Mouse (Mus musculus): ENCODE measurements at regions not wholly inside any gene's neighbourhood (a gene's known extent, or its start where the extent isn't known, plus 50 kb on each side); places are given as distances from the start of the nearest gene placed in this dataset.
A peak's percentile ranks its signal among the peaks of the same experiment; 100 is the strongest.

DNA sequence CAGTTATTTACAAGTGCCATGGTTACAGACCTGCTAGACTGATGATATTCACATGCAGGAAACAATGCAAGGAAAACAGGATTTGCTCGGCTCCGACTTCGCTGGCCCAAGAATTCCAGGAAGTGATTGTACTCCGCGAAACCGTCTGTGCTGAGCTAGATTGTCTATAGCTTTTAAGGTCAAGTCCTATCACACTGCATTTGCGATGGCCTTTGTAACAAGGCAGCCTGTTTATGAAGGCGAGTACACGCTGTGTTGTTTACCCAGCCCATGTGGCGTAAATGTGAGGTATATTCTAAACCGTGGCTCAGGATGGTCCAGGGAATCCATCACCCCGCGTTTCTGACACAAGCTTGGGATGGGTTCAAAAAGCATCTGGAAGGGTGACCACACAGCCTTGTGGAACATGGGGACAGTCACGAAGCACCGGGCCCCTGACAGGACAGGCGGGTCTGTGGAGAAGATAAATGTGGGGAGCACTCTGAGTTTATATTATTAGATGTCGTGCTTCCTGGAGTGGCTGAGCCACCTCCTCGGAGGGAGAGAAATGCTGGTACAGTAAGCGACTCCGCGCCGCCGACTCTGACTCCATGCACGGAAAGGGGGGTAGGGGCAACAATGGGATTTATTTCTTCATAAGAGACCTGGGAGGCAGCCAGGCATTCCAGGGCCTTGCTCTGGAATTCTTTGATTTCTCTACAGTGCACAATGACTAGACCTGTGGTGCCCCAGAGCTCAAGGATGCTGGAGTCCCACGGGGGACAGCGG is 114.9 kb upstream of the Phactr1 start:
- Histone ChIP-seq H3K9me3 (no peaks in the 10 kb centered on the region), H3K4me3 (no peak overlapping the region), H3K9ac (no peak overlapping the region), H3K36me3 (no peaks in the 10 kb centered on the region), H3K27ac (no peak overlapping the region; the same call in 1 of the 2 replicates), H3K27me3 (no peaks in the 10 kb centered on the region), H3K4me2 (replicated peaks) (no peak overlapping the region), H3K4me1 (no peaks in the 10 kb centered on the region)
- no peak for ATAC-seq (ENCODE audit: low FRiP score, low read depth)
- 75% methylated on average over 26 of the region's 26 CpGs for WGBS

DNA sequence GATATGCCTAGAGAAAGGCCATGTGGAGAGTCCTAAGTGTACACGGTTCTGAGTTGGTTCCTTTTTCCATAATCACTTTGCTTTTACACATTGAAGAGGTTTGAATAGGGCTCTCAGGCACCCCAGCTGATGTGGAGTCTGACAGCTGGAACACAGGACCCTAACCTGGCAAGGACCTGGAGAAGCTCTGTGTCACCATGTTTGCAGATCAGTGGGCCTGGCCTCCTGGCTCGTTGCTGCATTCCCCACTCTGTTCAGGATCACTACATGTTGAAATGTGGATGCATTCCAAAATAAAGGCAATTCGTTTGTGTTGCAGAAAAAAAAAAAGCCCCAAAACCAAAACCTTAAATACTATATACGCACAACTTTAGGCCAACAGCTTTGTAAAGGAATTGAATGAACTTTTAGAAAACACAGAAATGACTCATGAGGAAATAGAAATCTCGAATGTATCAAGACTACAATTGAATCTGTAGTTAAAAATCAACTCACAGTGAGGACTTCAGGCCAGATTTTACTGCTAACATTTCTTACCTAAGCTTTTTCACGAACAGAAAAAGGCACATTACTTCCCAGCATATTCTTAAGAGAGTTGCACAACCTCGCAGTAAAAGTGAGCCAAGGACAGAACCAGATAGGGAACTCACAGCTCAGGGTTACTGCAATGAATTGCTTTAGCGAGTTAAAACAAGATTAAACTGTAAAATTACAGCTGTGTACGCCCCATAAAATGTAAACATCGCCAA is 109.6 kb upstream of the Phactr1 start:
- Histone ChIP-seq H3K27me3 (no peaks in the 10 kb centered on the region), H3K4me2 (replicated peaks) (no peak overlapping the region), H3K9ac (no peak overlapping the region), H3K4me3 (no peak overlapping the region), H3K9me3 (no peaks in the 10 kb centered on the region), H3K36me3 (no peaks in the 10 kb centered on the region), H3K27ac (no peak overlapping the region), H3K4me1 (no peaks in the 10 kb centered on the region)
- ATAC-seq (ENCODE audit: low FRiP score, low read depth): no peak
- WGBS: 61% methylated on average over 10 of the region's 10 CpGs

DNA sequence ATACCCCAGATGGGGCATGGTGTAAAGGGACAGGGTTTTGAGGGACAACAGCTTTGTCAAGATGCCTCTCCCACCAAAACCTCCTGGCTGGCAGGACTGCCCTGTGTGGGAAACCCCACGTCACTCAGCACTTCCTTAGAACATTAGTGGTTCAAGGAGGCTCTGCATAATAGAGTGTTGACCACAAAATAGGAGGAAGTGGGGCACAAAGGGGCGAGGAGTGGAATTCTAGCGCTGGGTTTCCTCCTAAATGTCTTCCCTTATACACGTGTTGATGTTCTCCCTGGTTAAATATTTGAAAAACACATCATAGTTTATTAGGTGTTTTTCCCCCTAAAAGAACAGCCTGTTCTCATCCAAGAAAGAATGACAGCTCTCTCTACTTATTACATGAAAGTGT is 106.2 kb upstream of the Phactr1 start:
- Histone ChIP-seq H3K27ac (no peak overlapping the region), H3K9ac (no peak overlapping the region), H3K9me3 (no peaks in the 10 kb centered on the region), H3K4me2 (replicated peaks) (no peak overlapping the region), H3K4me1 (no peaks in the 10 kb centered on the region), H3K27me3 (no peaks in the 10 kb centered on the region), H3K4me3 (no peak overlapping the region), H3K36me3 (no peaks in the 10 kb centered on the region)
- no peak for ATAC-seq (ENCODE audit: low FRiP score, low read depth)
- WGBS: 43% methylated on average over 4 of the region's 4 CpGs

DNA sequence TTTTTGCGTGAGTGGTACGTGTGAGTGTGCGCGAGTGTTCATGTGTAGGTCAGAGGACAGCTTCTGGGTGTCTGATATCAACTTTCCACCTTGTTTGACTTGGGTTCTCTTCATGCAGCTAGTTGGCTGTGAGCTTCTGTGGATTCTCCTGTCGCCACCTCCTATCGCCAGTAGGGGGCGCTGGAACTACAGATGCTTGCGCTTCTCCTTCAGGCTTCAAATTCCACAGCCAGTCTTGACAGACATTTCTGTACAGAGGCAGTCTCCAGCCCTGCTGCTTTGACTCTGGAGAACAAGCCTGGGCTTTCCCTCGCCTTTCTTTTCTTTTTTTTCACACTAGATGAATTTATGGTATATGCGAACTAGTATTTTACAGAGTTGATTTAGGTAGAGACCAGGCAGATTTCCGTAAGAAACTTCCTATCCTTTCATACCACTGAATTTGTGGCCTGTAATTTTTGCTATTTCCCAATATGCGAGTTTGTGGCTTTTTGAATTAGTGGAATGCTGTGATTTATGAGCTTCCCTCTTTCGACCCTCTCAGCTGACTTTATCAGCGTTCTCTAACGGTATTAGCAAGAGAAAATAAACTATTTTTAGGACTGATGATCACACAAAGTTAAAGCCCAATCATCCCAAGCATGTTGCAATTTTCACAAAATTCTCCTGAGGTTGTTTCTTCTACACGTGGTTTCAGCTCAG is 104.5 kb upstream of the Phactr1 start:
- H3K9me3 ChIP-seq: no peaks in the 10 kb centered on the region
- no peaks in the 10 kb centered on the region for H3K36me3 ChIP-seq
- no peak overlapping the region for H3K4me2 ChIP-seq (replicated peaks)
- H3K9ac ChIP-seq: no peak overlapping the region
- H3K4me3 ChIP-seq: no peak overlapping the region
- 0 out of 2 replicates have a peak, but pooled peaks have one; percentile 40 for ATAC-seq (ENCODE audit: low FRiP score, low read depth)
- no peak overlapping the region for H3K27ac ChIP-seq
- WGBS: 25% methylated on average over 16 of the region's 16 CpGs
- H3K4me1 ChIP-seq: no peaks in the 10 kb centered on the region
- H3K27me3 ChIP-seq: no peaks in the 10 kb centered on the region

DNA sequence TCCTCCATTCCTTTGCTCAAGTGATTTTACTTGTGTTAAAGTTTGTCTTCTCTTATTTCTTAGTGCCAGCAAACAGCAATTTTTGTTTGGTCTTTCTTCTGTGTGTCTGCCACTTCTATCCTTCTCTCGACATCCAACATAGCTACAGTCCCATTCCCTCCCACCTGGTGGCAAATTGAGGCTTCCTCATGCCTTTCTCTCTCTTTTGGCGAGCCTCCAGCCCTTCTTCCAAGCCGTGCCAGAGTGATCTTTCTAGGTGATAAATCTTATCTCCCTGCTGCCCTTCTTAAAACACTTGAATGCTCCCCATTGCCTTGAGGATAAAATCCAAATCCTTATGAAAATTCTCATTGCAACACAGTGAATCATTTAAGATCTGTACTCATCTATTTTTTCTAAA is 101.0 kb upstream of the Phactr1 start:
- Histone ChIP-seq H3K4me3 (no peak overlapping the region), H3K9me3 (no peaks in the 10 kb centered on the region), H3K4me2 (replicated peaks) (no peak overlapping the region), H3K9ac (no peak overlapping the region), H3K4me1 (no peaks in the 10 kb centered on the region), H3K36me3 (no peaks in the 10 kb centered on the region), H3K27ac (no peak overlapping the region), H3K27me3 (no peaks in the 10 kb centered on the region)
- ATAC-seq (ENCODE audit: low FRiP score, low read depth): no peak
- 46% methylated on average over 3 of the region's 3 CpGs for WGBS

DNA sequence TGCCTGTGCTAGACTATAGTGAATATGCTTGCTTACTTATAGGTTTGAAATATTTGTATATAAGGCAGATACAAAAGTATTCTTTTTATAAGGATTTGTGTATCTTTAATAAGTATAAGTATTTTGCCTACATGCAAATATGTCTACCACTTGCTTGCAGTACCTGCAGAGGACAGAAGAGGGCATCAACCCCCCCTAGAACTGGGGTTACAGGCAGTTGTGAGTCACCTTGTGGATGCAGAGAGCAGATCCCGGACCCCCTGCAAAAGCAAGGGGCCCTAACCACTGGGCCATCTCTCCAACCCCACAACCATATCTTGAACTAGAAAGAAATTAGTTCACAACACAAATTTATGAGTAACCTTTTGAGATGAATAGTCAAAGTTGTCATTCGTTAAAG is 91.3 kb upstream of the Phactr1 start:
- Histone ChIP-seq H3K9ac (no peak overlapping the region), H3K9me3 (no peaks in the 10 kb centered on the region), H3K27me3 (no peaks in the 10 kb centered on the region), H3K36me3 (no peaks in the 10 kb centered on the region), H3K27ac (no peak overlapping the region), H3K4me2 (replicated peaks) (no peak overlapping the region), H3K4me1 (no peaks in the 10 kb centered on the region), H3K4me3 (no peak overlapping the region)
- ATAC-seq (ENCODE audit: low FRiP score, low read depth): no peak
- 80% methylated on average over 2 of the region's 2 CpGs for WGBS

DNA sequence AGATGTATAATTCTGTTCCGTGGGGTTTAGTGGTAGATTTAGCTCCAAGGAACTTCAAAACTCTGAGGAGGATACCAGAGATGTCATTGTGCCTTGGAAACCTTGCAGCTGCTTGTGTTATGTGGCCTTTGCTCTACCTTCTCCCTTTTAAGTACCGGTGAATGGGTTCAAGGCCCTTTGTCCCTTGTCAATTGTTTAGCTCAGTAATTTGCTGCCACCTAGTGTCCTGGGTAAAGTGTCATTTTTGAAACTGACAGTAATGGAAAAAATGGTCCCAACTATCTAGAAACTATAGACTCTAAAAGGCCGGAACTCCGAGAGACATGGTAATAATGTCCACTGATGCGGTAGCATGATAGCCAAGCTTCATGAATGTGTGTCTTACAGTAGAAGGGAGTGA is 90.8 kb upstream of the Phactr1 start:
- H3K36me3 ChIP-seq: no peaks in the 10 kb centered on the region
- no peak for ATAC-seq (ENCODE audit: low FRiP score, low read depth)
- WGBS: 82% methylated on average over 5 of the region's 5 CpGs
- H3K27me3 ChIP-seq: no peaks in the 10 kb centered on the region
- H3K9ac ChIP-seq: no peak overlapping the region
- no peaks in the 10 kb centered on the region for H3K9me3 ChIP-seq
- no peak overlapping the region for H3K4me3 ChIP-seq
- no peak overlapping the region for H3K27ac ChIP-seq
- H3K4me1 ChIP-seq: no peaks in the 10 kb centered on the region
- H3K4me2 ChIP-seq (replicated peaks): no peak overlapping the region

DNA sequence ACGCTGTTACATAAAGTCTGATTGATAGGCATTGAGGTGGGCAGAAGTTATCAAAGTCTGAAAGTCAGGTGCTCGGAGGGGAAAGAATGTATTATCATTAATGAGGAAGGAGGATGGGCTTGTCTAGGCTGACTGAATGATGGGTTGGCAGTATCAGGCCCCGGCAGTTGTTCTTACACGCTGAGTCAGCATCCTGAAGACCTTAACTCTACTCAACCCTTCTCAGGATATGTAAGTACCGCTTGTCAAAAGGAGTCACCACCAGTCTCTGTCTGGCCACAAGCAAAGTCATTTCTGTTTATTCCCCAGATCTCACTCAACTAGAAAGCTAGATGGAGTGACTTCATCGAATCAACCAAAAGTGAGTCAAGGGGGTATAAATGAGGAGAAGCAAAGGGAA is 90.0 kb upstream of the Phactr1 start:
- H3K27me3 ChIP-seq: no peaks in the 10 kb centered on the region
- H3K4me2 ChIP-seq (replicated peaks): no peak overlapping the region
- no peak overlapping the region for H3K4me3 ChIP-seq
- ATAC-seq (ENCODE audit: low FRiP score, low read depth): no peak
- no peak overlapping the region for H3K27ac ChIP-seq
- whole genome bisulfite sequencing: 86% methylated on average over 6 of the region's 6 CpGs
- H3K4me1 ChIP-seq: no peaks in the 10 kb centered on the region
- H3K36me3 ChIP-seq: no peaks in the 10 kb centered on the region
- H3K9me3 ChIP-seq: no peaks in the 10 kb centered on the region
- no peak overlapping the region for H3K9ac ChIP-seq

DNA sequence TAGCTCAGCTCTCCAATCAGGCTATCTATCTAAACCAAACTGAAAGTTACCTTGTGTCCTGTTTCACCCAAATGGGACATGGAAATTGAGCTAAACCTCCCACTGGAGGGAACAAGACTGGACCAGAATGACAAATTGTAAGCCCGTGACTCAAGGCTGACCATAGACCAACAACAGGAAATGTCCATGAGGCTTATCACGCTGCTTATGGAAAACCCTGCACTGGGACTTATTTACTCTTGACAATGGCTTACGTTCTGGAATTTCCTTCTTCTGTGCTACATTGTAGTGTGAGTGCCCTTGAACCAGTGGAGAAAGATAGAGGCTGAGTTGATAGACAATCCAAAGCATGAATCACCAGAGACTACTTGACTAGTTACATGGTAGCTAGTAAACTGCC is 87.5 kb upstream of the Phactr1 start:
- WGBS: 80% methylated on average over 3 of the region's 3 CpGs

DNA sequence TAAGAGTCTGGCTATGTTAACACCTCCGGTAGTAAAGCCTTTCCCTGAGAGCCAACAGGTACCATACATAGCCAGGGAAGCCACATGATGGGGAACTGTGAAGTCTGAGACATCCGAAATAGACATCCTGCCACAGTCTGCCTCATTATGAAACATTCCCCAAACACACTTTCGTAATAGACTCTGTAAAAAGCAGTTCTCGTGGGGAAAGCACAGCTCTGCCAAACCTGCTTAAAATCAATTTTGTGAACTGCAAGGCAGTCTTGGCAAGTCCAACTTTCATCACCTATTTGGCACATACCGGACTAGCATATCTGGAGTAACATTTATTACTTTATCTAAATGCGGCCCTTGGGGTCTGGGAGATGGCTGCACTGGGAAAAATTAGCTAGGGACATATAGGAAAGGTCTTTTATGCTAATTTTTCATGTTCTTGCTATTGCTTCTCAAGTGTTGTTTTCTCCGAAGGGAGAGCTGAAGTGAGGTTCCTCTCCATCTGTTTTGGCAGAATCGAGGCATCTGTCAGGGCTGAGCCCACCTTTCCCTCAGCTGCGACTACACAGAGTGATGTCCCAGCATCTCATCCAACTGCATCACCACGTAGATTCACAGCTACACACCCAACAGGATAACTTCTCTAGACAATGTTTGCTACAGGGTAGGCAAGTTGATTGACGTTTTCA is 86.8 kb upstream of the Phactr1 start:
- no peak for ATAC-seq (ENCODE audit: low FRiP score, low read depth)
- H3K4me1 ChIP-seq: no peaks in the 10 kb centered on the region
- 77% methylated on average over 11 of the region's 11 CpGs for WGBS

More for the DNA sequence above, 87.5 kb upstream of the Phactr1 start:
- Histone ChIP-seq H3K36me3 (no peaks in the 10 kb centered on the region), H3K9me3 (no peaks in the 10 kb centered on the region), H3K9ac (no peak overlapping the region), H3K4me3 (no peak overlapping the region), H3K27me3 (no peaks in the 10 kb centered on the region), H3K4me2 (replicated peaks) (no peak overlapping the region), H3K27ac (no peak overlapping the region), H3K4me1 (no peaks in the 10 kb centered on the region)
- ATAC-seq (ENCODE audit: low FRiP score, low read depth): no peak

DNA sequence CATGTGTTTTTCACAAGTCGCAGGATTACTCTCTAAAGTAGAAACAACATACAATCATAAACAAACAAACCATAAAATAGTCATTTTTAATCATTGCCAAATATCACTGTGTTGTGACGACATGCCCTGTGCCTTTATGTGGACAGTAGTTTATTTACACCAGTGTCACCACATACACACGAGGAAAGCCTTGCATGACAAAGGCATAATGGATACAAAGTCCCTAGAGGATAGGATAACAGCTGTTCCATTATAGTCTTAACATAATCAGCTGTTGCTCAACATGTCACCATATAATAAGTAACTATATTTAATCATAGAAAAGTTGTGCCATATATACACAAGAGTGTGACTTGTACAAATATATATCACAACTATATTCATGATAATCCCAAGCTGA is 85.2 kb upstream of the Phactr1 start:
- no peaks in the 10 kb centered on the region for H3K4me1 ChIP-seq
- H3K4me3 ChIP-seq: no peak overlapping the region
- H3K4me2 ChIP-seq (replicated peaks): no peak overlapping the region
- no peak overlapping the region for H3K9ac ChIP-seq
- no peak overlapping the region for H3K27ac ChIP-seq
- no peaks in the 10 kb centered on the region for H3K27me3 ChIP-seq
- no peaks in the 10 kb centered on the region for H3K9me3 ChIP-seq
- WGBS: 53% methylated on average over 3 of the region's 3 CpGs
- no peak for ATAC-seq (ENCODE audit: low FRiP score, low read depth)
- no peaks in the 10 kb centered on the region for H3K36me3 ChIP-seq

More for the DNA sequence above, 86.8 kb upstream of the Phactr1 start:
- Histone ChIP-seq H3K9me3 (no peaks in the 10 kb centered on the region), H3K4me2 (replicated peaks) (no peak overlapping the region), H3K27me3 (no peaks in the 10 kb centered on the region), H3K9ac (no peak overlapping the region), H3K4me3 (no peak overlapping the region), H3K27ac (no peak overlapping the region), H3K36me3 (no peaks in the 10 kb centered on the region)

DNA sequence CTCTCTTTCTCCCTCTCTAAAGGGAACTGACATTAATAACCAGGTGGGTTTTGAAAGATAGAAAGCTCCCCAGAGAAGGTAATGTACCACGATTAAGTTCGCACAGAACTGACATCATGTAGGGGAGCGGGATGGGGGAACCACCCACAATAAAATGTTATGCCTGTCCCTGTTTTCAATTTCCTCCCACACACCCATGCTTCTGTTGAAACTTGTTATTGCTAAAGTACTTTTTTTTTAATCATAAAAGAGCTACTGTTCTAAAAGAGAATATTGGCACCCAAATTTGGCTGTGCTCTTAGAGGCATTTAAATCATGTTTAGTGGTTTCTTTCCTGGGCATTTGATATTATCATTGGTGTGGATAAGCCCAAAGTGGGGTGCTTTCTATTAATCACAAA is 82.6 kb upstream of the Phactr1 start:
- no peaks in the 10 kb centered on the region for H3K4me1 ChIP-seq
- no peaks in the 10 kb centered on the region for H3K36me3 ChIP-seq
- no peak overlapping the region for H3K9ac ChIP-seq
- no peak for ATAC-seq (ENCODE audit: low FRiP score, low read depth)
- no peaks in the 10 kb centered on the region for H3K27me3 ChIP-seq
- no peak overlapping the region for H3K4me2 ChIP-seq (replicated peaks)
- WGBS: 42% methylated on average over 3 of the region's 3 CpGs
- no peak overlapping the region for H3K27ac ChIP-seq
- H3K9me3 ChIP-seq: no peaks in the 10 kb centered on the region
- H3K4me3 ChIP-seq: no peak overlapping the region

Measured in limb, embryonic 13.5 days (tissue).